Mouse (Mus musculus) hindbrain, embryonic 11.5 days (tissue): ENCODE data around the gene Cd55. TPM values are rescaled to one million over a fixed set of nuclear protein-coding genes. Genes with fewer than 3 reads are reported as not detected.
"Not testable (repeated sequence)": the region's sequence is repeated elsewhere in the genome, so short reads cannot be mapped to it uniquely, and the experiment has no call there.

Experiments
- ATAC-seq: fragments of 200-750 bp; cut with Nextera tagmentation; 2 replicates; pipeline ENCODE4 v1.8.0; 2017; ENCODE audit warnings: mild to moderate bottlenecking, moderate TSS enrichment, moderate library complexity; ENCODE audit not compliant: low FRiP score
- DNase-seq: peaks from one replicate; pipeline ENCODE4 v3.0.0-alpha.2; 2015; ENCODE audit warnings: low spot score
- H3K27ac ChIP-seq: fragments of 300-500 bp; sonication (generic); 2 replicates; pipeline ENCODE4 v1.5.1; 2014; ENCODE audit warnings: mild to moderate bottlenecking, low read depth, low read length
- H3K27me3 ChIP-seq: fragments of 300-500 bp; sonication (generic); 2 replicates; pipeline ENCODE4 v1.6.1; 2014; ENCODE audit warnings: mild to moderate bottlenecking, low read length, moderate library complexity, mixed read lengths; ENCODE audit not compliant: control insufficient read depth, insufficient read depth
- H3K36me3 ChIP-seq: fragments of 300-500 bp; sonication (generic); 2 replicates; pipeline ENCODE4 v1.6.1; 2014; ENCODE audit warnings: mild to moderate bottlenecking, low read length, moderate library complexity, mixed read lengths; ENCODE audit not compliant: control insufficient read depth, insufficient read depth
- H3K4me1 ChIP-seq: fragments of 300-500 bp; sonication (generic); replicated peaks from 2 replicates; pipeline ENCODE4 v1.6.1; 2014; ENCODE audit warnings: low read length, mixed read lengths; ENCODE audit not compliant: control insufficient read depth, insufficient read depth
- H3K4me2 ChIP-seq: fragments of 300-500 bp; sonication (generic); replicated peaks from 2 replicates; pipeline ENCODE4 v1.6.1; 2014; ENCODE audit warnings: mild to moderate bottlenecking, low read depth, low read length
- H3K4me3 ChIP-seq: fragments of 300-500 bp; sonication (generic); 2 replicates; pipeline ENCODE4 v1.5.1; 2014; ENCODE audit warnings: low read depth, low read length
- H3K9ac ChIP-seq: fragments of 300-500 bp; sonication (generic); 2 replicates; pipeline ENCODE4 v1.6.1; 2014; ENCODE audit warnings: low read depth, low read length
- H3K9me3 ChIP-seq: fragments of 300-500 bp; sonication (generic); 2 replicates; pipeline ENCODE4 v1.6.1; 2016; ENCODE audit warnings: low read length; ENCODE audit not compliant: control insufficient read depth
- WGBS: fragments of 180-500 bp; shearing (Covaris S2); extraction: QIAGEN DNeasy Blood & Tissue Kit; methylation state at CpG from one replicate; pipeline ENCODE4 v1.1.7; 2014; 5-methylcytosine and 5-hydroxymethylcytosine counted together
- polyA plus RNA-seq: library from polyadenylated mRNA; unstranded; fragments of >200 nt; fragmentation: Nextera tagmentation; extraction: Ambion mirVana; gene quantifications from 2 replicates; pipeline ENCODE4 v1.2.1, GENCODE M21; 2014

Cd55 gene
- polyA plus RNA-seq, 1 experiment from 2014 or later = 6.0 TPM

DNA sequence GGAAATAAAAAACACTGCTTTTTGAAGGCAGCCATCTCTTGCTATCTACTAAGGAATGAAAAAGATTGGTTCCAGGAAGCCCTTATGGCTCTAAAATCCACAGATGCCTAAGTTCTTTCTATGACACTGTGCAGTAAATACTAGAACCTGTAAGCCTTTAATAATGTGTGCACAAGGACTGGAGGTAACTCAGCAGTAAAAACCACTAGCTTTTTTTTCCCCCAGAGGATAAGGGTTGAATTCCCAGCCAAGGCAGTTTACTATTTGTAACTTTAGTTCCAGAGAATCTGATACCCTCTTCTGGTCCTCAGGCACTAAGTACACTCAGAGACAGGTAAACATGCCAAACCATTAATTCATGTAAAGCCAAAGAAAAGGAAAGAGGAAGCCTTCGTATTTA, 19.6 kb downstream of the Cd55 start:
- not testable (repeated sequence) for ATAC-seq, H3K27ac ChIP-seq, H3K9me3 ChIP-seq, H3K27me3 ChIP-seq, H3K4me2 ChIP-seq, H3K36me3 ChIP-seq, H3K4me3 ChIP-seq, H3K9ac ChIP-seq, DNase-seq, H3K4me1 ChIP-seq
- 86% methylated on average over 1 of the region's 1 CpGs for WGBS

DNA sequence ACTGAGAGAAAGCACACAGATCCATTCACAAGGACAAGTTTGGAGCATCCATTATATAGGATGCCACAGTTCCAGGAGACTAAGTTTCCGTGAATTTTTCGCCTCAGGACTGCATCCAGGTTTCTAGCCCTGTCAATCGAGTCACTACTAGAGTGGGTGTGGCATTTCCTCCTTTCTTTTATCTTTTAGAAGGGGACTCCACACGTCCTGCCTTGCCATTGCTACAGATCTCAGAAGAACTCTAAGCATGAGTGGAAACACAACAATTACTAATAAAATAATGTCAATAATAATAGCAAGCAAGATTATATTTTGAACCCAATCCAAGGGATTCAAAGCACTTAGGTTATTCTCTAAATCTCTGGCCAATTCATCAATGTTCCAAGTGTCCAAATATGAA, 31.6 kb downstream of the Cd55 start:
- 81% methylated on average over 4 of the region's 4 CpGs for WGBS
- no peak for ATAC-seq
- H3K4me3 ChIP-seq = no peak overlapping the region
- no peaks in the 10 kb centered on the region for H3K9me3 ChIP-seq
- H3K4me2 ChIP-seq = no peak overlapping the region
- H3K4me1 ChIP-seq = no peaks in the 10 kb centered on the region
- no peaks in the 10 kb centered on the region for H3K36me3 ChIP-seq
- H3K27me3 ChIP-seq = no peaks in the 10 kb centered on the region
- no peak overlapping the region for H3K27ac ChIP-seq
- DNase-seq = no peak
- H3K9ac ChIP-seq = no peak overlapping the region

GRCm38 (mm10) chr1:130428667-130429066, 33.9 kb downstream of the Cd55 start:
- H3K9me3 ChIP-seq, H3K4me3 ChIP-seq, H3K4me2 ChIP-seq, H3K4me1 ChIP-seq, H3K27me3 ChIP-seq, H3K27ac ChIP-seq, H3K9ac ChIP-seq, H3K36me3 ChIP-seq, ATAC-seq, DNase-seq: not testable (repeated sequence)

DNA sequence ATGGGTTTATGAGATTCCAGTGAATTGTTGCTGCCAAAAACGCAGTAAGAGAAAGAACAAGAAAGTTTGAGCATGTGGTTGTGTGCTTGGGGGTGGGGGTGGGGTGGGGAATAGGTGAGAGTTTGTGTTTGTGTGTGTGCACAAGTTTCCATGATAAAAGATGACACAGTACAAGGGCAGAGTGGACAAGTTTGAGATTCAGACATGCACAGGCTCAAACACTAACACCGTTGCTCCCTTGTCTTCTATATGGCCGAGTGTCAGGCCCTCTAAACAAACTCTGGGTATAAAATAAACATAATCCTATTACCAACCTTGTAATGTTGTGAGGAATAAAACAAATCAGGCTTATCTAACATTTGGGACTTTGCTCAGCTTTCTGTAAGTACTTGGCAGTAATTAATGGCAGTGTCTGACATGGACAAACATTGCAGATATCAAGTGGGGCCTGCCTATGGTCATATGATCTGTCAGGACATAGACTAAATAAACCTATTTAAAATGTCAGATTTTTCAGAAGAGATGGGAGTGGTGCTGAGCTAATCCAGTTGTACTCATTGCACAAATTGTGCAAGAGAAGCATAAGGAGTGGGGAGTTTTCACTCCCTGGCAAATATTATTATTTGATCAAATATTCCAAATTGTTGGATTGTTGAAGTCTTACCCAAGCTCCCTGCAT, 35.2 kb downstream of the Cd55 start:
- ATAC-seq, DNase-seq, H3K36me3 ChIP-seq, H3K9me3 ChIP-seq, H3K9ac ChIP-seq, H3K27ac ChIP-seq, H3K4me2 ChIP-seq, H3K4me3 ChIP-seq, H3K4me1 ChIP-seq, H3K27me3 ChIP-seq: not testable (repeated sequence)
- 67% methylated on average over 2 of the region's 3 CpGs for WGBS

GRCm38 (mm10) chr1:130422664-130423111, 39.9 kb downstream of the Cd55 start, which contains the start of gene Cd55b:
Cd55b (minus strand) TSS chr1:130423009.
- Histone ChIP-seq H3K27ac (no peak within 1 kb of the TSS), H3K9ac (no peak within 1 kb of the TSS), H3K4me3 (no peak within 1 kb of the TSS), H3K9me3 (no peaks in the 10 kb centered on the region), H3K36me3 (no peaks in the 10 kb centered on the region), H3K4me1 (no peaks in the 10 kb centered on the region), H3K4me2 (no peak within 1 kb of the TSS), H3K27me3 (no peaks in the 10 kb centered on the region)
- WGBS = 62% methylated on average over 18 of the region's 18 CpGs
- peak; percentile 0 for DNase-seq
- peak; percentile 38; the same call in 1 of the 2 replicates for ATAC-seq

DNA sequence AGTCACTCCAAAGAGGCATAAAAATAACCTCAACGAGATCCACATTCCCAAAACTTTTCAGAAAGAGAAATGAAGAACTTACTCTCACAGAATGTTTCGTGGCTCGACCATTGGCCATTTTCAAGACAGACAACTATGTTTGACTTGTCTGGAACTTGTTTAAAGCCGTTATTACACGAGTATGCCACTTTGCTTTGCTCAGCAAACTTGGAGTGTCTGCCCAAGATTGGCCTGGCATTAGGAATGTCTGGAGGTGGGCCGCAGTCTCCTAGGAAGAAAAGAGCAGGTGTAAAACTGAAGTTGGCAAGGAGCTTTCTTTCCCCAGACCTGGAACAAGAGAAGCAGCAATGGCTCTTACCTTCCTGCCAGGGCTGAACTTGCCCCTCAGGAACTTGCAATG, 40.5 kb downstream of the Cd55 start:
- WGBS = no CpG with 5 or more reads among the region's 6 CpGs
- DNase-seq, ATAC-seq: not testable (repeated sequence)

DNA sequence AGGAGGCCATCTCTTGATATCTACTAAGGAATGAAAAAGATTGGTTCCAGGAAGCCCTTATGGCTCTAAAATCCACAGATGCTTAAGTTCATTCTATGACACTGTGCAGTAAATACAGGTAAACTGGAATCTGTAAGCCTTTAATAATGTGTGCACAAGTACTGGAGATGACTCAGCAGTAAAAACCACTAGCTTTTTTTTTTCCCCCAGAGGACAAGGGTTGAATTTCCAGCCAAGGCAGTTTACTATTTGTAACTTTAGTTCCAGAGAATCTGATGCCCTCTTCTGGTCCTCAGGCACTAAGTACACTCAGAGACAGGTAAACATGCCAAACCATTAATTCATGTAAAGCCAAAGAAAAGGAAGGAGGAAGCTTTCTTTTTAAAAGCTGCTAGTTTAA, 65.4 kb downstream of the Cd55 start:
- not testable (repeated sequence) for DNase-seq, H3K9ac ChIP-seq, H3K4me1 ChIP-seq, ATAC-seq, H3K27me3 ChIP-seq, H3K27ac ChIP-seq, H3K36me3 ChIP-seq, H3K4me2 ChIP-seq, H3K9me3 ChIP-seq, H3K4me3 ChIP-seq

More for the DNA sequence above, 40.5 kb downstream of the Cd55 start:
- H3K36me3 ChIP-seq, H3K9ac ChIP-seq, H3K4me1 ChIP-seq, H3K4me2 ChIP-seq, H3K4me3 ChIP-seq, H3K27ac ChIP-seq, H3K27me3 ChIP-seq, H3K9me3 ChIP-seq: not testable (repeated sequence)

Other genes with a start within 250 kb of the Cd55 start
- gene Cd55b, start 39.7 kb downstream of the Cd55 start, polyA plus RNA-seq = not detected in 2 replicates
- not detected in 2 replicates for gene Zp3r, start 166.9 kb upstream of the Cd55 start, polyA plus RNA-seq
- not detected in 2 replicates for gene C4bp, start 198.9 kb upstream of the Cd55 start, polyA plus RNA-seq